Mouse (Mus musculus) E14TG2a.4 (cell line): ENCODE data around the gene Cd300e.
A peak's percentile ranks its signal among the peaks of the same experiment; 100 is the strongest.

Source experiments
- CTCF ChIP-seq: conservative IDR thresholded peaks from 2 replicates; pipeline ENCODE4 v1.5.1; 2014; ENCODE audit warnings: low read length
- POU5F1 ChIP-seq: IDR thresholded peaks from 2 replicates; pipeline ENCODE4 v1.6.1; 2014; ENCODE audit warnings: low read length, borderline replicate concordance

- TF ChIP-seq CTCF (peak; percentile 96), POU5F1 (no peak)
These were observed 18.9 kb upstream of the Cd300e start for GRCm38 (mm10) chr11:115080886-115081285.
